Mouse (Mus musculus): ENCODE measurements at regions not wholly inside any gene's neighbourhood (a gene's known extent, or its start where the extent isn't known, plus 50 kb on each side); places are given as distances from the start of the nearest gene placed in this dataset.
A peak's percentile ranks its signal among the peaks of the same experiment; 100 is the strongest.
"Not testable (repeated sequence)": the region's sequence is repeated elsewhere in the genome, so short reads cannot be mapped to it uniquely, and the experiment has no call there.

DNA sequence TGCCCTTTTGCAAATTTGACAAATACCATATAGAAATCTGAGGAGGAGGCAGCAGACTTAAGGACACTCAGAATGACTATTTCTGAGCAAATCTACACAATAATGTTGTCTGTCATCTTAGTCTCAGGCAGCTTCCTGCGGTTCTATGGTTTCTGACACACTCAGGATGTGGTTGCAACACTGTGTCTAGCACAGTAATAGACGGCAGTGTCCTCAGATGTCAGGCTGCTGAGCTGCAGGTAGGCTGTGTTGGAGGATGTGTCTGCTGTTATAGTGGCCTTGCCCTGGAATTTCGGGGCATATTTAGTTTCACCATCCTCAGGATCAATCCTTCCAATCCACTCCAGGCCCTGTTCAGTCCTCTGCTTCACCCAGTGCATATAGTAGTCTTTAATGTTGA is 450.6 kb downstream of the Adam6a start:
- DNase-seq (ENCODE audit: low spot score in 2 of 2) = not testable (repeated sequence)

DNA sequence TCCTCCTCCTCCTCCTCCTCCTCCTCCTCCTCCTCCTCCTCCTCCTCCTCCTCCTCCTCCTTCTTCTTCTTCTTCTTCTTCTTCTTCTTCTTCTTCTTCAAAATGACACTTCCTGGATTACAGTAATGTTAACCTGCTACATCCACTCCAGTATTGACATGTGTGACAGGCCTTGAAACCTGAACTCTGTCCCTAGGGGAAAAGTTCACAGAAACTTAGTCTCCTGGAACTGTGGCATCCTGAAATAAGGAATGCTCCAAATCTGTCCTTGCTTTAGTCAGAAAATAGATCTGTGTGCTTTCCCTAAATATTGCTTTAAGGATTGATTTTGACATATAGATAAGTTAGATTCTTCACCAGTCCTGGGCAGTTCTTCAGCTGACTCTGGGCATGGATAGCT is 464.8 kb downstream of the Adam6a start:
- DNase-seq (ENCODE audit: low spot score in 2 of 2) = not testable (repeated sequence)

DNA sequence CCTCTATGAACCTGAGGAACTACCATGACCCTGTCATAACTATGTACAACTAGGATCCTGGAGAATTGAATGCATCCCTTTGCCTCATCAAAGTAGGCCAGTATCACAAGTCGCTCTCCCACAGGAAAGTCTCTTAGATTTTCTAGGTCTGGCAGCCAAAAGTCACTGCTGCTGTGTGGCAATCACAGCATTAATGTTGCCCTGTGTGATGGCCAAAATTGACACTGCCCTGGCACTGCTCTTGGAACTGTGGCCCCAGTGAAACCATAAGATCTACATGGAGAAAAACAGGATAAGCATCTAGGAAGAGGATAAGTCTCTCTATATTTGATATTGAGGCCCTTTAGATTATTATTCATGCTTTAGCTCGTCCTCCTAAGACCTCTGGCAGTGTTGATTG is 465.7 kb downstream of the Adam6a start:
- no peak for DNase-seq (ENCODE audit: low spot score in 2 of 2)

DNA sequence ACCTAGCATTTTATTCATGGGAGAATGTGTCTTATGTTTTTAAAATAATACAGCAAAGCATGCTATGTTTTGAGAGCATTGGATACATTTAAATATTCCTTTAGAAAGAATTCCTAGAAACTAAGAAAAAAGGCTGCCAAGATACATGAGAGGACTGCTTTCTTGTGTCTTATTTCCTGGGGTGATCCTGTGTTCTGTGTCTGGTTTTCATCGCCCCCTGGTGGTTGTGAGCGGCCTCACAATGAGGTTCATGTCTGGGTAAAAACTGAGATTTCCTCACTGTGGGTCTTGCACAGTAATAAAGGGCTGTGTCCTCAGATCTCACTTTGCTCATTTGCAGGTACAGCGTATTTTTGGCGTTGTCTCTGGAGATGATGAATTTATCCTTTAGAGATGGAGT is 469.2 kb downstream of the Adam6a start:
- peak in 1 of 2 experiments; percentile 10 for DNase-seq (ENCODE audit: low spot score in 2 of 2)

DNA sequence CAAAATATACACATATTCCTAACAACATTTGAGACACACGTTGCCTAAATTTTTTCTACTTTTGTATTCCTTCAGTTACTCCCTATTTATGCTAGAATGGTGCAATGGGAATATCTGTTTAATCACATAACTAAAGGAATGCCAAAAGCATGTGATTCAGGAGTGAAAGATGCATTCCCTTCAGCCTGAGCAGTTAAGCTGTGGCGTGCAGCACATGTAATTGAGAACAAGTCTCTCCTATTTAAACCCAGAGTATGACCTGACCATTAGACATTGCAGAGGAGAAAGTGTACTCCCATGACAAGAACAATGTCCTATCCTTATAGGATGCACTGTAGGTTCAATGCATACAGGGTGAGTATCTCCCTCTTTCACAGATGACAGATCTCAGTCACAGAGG is 493.3 kb downstream of the Adam6a start:
- not testable (repeated sequence) for DNase-seq (ENCODE audit: low spot score in 2 of 2)

DNA sequence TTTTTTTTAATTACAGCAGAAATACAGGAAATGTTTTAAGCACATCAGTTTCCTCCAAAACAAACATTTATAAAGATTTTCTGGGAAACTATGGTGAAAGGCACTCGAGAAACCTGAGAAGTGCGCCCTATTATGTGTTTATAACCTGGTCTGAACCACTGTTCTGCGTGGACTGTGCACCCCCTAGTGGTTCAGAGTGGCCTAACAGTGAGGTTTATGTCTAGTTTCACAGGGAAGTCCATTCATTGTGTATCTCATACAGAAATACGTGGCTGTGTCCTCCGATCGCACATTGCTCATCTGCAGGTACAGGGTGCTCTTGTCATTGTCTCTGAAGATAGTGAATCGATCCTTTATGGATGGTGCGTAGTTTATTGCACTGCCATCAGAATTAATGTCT is 504.3 kb downstream of the Adam6a start:
- DNase-seq (ENCODE audit: low spot score in 2 of 2) = not testable (repeated sequence)

DNA sequence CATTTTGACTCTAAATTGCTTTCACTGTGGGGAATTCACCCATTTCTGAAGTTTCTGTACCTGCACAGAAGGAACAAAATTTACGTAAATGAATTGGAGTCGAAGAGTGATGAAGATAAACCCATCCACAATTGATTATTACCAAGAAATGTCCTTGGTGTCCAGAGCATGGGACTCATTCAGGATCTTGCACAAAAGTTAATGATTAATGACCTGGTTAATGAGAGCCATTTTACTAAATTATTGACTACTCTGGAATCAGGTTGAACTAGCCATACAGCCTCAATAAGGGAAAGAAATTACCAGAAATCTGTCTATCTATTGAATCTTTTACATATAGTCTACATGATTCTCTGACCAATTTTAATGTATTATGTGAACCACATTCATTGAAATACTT is 509.6 kb downstream of the Adam6a start:
- DNase-seq (ENCODE audit: low spot score in 2 of 2) = no peak

DNA sequence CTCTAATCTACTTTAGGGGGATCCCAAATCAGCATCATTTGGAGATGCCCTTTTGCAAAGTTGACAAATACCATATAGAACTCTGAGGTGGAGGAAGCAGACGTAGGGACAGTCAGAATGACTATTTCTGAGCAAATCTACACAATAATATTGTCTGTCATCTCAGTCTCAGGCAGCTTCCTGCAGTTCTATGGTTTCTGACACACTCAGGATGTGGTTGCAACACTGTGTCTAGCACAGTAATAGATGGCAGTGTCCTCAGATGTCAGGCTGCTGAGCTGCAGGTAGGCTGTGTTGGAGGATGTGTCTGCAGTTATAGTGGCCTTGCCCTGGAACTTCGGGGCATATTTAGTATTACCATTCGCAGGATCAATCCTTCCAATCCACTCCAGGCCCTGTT is 515.9 kb downstream of the Adam6a start:
- DNase-seq (ENCODE audit: low spot score in 2 of 2) = no peak

DNA sequence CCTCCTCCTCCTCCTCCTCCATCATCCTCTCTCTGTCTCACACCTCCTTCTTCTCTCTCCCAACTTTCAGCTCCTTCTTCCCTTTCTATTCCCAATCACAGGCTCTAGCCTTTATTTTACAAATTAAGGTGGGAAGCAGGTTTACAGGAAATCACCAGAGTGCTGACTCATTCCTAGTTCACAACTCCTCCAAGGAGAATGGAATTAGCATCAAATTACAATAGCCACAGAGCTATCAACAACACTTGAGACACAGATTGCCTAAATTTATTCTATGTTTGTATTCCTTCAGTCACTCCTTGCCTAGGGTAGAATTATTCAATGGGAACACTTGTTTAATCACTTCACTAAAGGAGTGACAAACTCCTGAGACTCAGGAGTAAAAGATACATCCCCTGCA is 523.5 kb downstream of the Adam6a start:
- no peak for DNase-seq (ENCODE audit: low spot score in 2 of 2)

DNA sequence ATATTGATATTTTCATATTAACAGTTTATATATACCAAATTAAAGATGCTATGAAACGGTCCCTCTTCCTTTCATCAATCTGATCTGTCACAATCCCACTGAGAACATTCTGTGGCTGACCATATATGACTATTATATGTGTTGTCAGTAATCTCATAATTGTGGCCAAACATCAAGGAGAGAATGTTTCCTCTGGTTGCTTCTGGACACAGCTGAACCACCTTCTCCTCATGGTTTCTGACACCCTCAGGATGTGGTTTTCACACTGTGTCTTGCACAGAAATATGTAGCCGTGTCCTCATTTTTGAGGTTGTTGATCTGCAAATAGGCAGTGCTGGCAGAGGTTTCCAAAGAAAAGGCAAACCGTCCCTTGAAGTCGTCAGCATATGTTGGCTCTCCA is 565.0 kb downstream of the Adam6a start:
- not testable (repeated sequence) for DNase-seq (ENCODE audit: low spot score in 2 of 2)

DNA sequence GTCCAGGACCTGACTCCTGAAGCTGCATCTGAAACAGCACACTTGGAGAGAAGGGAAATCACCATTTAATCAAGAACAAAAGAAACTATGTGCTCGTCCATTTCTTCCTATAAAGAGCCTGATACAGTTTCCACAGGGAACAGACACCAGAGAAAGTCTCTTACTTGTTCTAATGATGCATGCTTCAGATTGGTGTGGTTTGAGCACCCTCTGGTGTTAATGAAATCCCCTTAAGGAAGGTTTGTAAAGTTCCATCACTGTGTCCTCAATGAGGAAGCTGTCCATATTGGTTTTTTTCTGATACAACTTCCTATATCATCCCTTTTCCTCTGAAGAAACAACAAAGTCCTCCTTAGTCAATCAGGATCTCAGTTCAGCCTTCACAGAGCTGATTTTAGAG is 591.2 kb downstream of the Adam6a start:
- DNase-seq (ENCODE audit: low spot score in 2 of 2) = no peak

DNA sequence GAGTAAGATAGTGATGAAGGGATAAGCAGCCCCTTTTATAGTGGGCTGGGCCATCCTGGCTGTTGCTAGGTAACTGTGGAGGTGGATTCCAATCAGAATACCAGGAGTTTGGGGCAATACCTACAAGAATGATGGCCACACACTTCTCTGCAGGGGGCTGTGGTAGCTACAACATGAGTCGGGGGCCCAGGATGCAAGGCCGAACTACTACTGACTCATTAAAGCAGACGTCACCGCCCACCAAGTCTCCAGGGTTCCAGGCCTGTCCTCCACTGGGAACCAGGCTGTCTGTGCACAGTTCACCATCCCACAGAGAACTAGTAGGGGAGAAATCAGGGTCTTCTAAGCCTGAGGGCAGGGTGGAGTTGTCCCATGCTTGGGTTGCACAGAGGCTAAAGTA is 605.1 kb downstream of the Adam6a start:
- DNase-seq (ENCODE audit: low spot score in 2 of 2) = no peak

DNA sequence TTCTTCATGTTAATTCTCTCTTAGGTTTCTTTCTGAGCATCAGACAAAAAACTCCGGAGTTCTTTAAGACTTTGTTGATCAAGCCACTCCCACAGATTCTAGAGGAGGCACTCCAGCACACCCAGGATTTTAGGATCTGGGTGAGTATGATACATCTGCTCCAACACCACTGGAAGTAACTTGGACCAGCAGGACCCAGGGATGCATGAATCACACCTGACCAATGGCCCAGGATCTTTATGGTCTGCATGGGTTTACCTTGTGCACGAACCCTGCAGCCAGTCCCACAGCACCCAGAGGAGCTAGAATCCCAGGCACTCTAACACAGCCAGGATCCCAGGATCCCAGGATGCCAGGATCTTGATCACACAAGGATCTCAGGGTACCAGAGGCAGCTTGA is 628.6 kb downstream of the Adam6a start:
- no peak for DNase-seq (ENCODE audit: low spot score in 2 of 2)

DNA sequence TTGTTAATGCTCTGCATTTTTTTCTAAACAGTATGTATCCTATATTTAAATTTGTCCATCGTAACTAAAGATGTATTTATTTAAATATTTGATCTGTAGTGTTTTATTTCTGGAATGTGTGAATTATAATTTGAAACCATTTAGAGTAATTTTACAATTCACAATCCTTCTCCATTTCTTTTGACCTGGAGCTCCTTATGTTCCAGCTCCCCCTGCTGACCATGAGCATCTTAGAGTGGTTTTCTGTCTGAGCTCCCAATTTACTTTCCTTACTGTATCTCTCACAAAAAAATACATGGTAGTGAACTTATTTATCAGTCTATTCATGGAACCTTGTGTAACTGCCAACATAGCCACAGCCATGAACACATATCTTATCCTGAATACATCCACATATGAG is 655.8 kb downstream of the Adam6a start:
- DNase-seq (ENCODE audit: low spot score in 2 of 2) = no peak

DNA sequence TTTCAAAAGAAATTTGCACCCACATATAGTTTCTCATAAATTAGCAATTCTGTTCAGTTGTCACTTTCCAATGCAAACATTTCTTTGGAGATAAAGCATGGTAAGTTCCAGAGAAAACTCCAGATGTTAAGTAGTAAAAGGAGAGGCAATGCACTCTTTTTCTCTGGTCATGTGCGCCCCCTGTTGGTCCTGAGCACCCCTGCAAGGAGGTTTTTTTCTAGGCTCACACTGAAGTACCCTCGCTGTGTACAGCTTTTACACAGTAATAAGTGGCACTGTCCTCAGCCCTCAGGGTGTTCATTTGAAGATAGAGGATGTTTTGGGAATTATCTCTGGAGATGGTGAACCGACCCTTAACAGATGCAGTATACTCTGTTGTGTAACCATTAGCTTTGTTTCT is 678.8 kb downstream of the Adam6a start:
- no peak for DNase-seq (ENCODE audit: low spot score in 2 of 2)
